Mouse (Mus musculus) limb, embryonic 15.5 days (tissue): Measurements from ENCODE around the gene Lyzl6. TPM values are rescaled to one million over a fixed set of nuclear protein-coding genes. Genes with fewer than 3 reads are reported as not detected.
A peak's percentile ranks its signal among the peaks of the same experiment; 100 is the strongest.

Experiments
- ATAC-seq: fragments of 200-750 bp; cut with Nextera tagmentation; 2 replicates; pipeline ENCODE4 v1.8.0; 2017; ENCODE audit warnings: low read depth, moderate TSS enrichment; ENCODE audit not compliant: insufficient number of reproducible peaks, low FRiP score, low TSS enrichment
- H3K27ac ChIP-seq: fragments of 300-500 bp; sonication (generic); 2 replicates; pipeline ENCODE4 v1.5.1; 2015; ENCODE audit warnings: moderate library complexity, mild to moderate bottlenecking, inconsistent platforms
- H3K27me3 ChIP-seq: fragments of 300-500 bp; sonication (generic); 2 replicates; pipeline ENCODE4 v1.6.1; 2015; ENCODE audit warnings: inconsistent platforms
- H3K36me3 ChIP-seq: fragments of 300-500 bp; sonication (generic); 2 replicates; pipeline ENCODE4 v1.6.1; 2015; ENCODE audit warnings: inconsistent platforms
- H3K4me1 ChIP-seq: fragments of 300-500 bp; sonication (generic); 2 replicates; pipeline ENCODE4 v1.6.1; 2015; ENCODE audit warnings: inconsistent platforms
- H3K4me2 ChIP-seq: fragments of 300-500 bp; sonication (generic); 2 replicates; pipeline ENCODE4 v1.6.1; 2015; ENCODE audit warnings: mild to moderate bottlenecking, inconsistent platforms
- H3K4me3 ChIP-seq: fragments of 300-500 bp; sonication (generic); 2 replicates; pipeline ENCODE4 v1.5.1; 2015; ENCODE audit warnings: mild to moderate bottlenecking, inconsistent platforms
- H3K9ac ChIP-seq: fragments of 300-500 bp; sonication (generic); 2 replicates; pipeline ENCODE4 v1.6.1; 2015; ENCODE audit warnings: inconsistent platforms
- H3K9me3 ChIP-seq: fragments of 300-500 bp; sonication (generic); 2 replicates; pipeline ENCODE4 v1.6.1; 2016; ENCODE audit warnings: inconsistent platforms
- WGBS: fragments of 180-500 bp; shearing (Covaris S2); methylation state at CpG from one replicate; pipeline ENCODE4 v1.1.7; 2015; 5-methylcytosine and 5-hydroxymethylcytosine counted together
- polyA plus RNA-seq: library from polyadenylated mRNA; unstranded; fragments of >200 nt; fragmentation: Nextera tagmentation; extraction: Ambion mirVana; gene quantifications from 2 replicates; pipeline ENCODE4 v1.2.1, GENCODE M21; 2015

Gene Lyzl6
- polyA plus RNA-seq, 1 experiment from 2014 or later = not detected

DNA sequence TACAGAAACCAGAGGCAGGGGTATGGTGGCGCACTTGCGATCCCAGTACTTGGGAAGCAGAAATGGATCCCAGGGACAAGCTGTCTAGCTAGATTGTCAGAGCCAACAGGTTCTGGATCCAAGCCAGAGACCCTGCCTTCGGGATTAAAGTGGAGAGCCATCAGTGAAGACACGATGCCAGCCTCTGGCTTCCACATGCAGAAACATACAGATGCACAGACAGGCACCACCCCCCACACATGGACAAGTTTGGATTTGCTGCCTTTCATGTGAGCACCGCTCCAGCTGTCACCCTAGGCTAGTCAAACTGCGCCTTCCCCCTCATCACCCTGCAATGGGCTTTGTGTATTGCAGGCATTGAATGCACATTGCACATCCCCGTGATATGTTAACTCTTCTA is 19.5 kb upstream of the Lyzl6 start:
- Histone ChIP-seq H3K4me1 (no peaks in the 10 kb centered on the region), H3K9me3 (no peaks in the 10 kb centered on the region), H3K4me2 (no peak overlapping the region), H3K9ac (no peak overlapping the region), H3K27ac (no peak overlapping the region), H3K27me3 (peaks cover 38% of the 10 kb centered on the region), H3K36me3 (no peaks in the 10 kb centered on the region), H3K4me3 (no peak overlapping the region)
- no peak for ATAC-seq
- 78% methylated on average over 7 of the region's 7 CpGs for WGBS

DNA sequence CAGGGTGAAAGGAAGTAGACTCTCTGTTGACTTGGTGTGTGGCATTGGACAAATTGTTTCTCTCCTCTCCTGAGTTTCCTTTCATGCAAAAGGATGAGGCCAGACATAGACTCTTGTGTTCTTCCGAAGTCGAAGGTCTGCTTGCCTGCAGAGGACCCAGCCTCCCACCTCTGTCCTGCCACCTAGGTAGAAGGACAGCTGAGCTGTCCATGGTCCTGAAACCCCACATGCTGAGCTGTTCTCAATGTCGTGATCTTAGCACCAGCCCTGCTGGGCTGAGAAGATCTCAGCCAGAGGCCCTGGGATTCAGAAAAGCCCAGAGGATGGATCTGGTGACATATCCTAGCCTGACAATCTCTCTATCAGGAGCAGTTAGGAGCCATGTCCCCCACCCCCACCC is 17.8 kb upstream of the Lyzl6 start:
- no peak for ATAC-seq
- WGBS = 8% methylated on average over 3 of the region's 3 CpGs
- peaks cover 55% of the 10 kb centered on the region for H3K27me3 ChIP-seq

DNA sequence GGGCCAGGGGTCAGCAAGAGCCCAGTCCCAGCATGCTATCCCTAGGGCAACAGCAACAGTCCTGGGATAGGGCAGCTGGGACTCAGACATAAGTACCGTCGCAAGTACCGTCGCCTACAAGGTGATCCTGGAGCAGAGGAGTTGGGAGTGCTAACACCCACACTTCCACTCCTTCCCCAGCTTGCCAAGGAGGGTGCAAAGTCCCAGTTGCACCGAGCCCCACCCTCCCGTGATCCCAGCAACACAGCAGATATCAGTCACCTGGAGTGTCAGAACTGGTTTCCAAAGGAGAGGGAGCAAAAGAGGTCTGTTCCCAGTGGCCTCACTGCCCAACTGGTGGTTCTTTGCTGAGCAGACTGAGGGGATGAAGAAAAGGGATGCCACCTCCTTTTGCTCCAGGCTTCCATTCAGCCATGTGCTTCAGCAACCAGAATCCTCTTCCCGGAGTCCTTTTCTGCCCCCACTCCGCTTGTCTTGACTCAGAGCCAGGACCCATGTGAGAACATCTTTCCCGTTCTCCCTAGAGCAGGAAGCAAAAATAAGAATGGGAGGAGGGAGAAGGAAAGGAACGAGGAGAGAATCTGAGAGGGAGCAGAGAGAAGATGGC is 14.8 kb upstream of the Lyzl6 start:
- no peaks in the 10 kb centered on the region for H3K9me3 ChIP-seq
- H3K9ac ChIP-seq = no peak overlapping the region
- no peak overlapping the region for H3K27ac ChIP-seq
- no peak overlapping the region for H3K4me2 ChIP-seq
- no peaks in the 10 kb centered on the region for H3K36me3 ChIP-seq
- WGBS = 72% methylated on average over 10 of the region's 10 CpGs
- ATAC-seq = no peak
- H3K4me3 ChIP-seq = no peak overlapping the region
- H3K27me3 ChIP-seq = peaks cover 83% of the 10 kb centered on the region
- peaks cover 14% of the 10 kb centered on the region for H3K4me1 ChIP-seq

More for the DNA sequence above, 17.8 kb upstream of the Lyzl6 start:
- Histone ChIP-seq H3K9ac (no peak overlapping the region), H3K4me1 (no peaks in the 10 kb centered on the region), H3K36me3 (no peaks in the 10 kb centered on the region), H3K27ac (no peak overlapping the region), H3K9me3 (no peaks in the 10 kb centered on the region), H3K4me3 (no peak overlapping the region), H3K4me2 (no peak overlapping the region)

DNA sequence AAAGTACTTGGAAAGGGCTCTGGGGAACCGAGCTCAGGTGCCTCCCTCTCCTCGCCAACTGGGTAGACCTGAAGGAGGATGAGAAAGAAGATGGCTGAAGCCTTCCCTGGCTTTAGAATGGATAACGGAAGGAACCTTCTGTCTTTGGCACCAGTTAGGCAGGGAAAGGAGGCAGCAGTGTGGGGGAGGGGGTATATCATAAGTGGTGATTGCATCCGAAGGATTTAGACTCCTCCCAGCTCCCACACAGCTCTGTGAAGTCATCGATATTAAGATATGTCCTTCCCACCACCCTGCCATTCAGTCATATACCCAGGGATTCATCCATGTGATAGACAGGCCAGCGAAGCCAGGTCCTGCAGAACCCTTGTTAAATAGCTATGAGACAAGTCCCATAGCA is 12.7 kb upstream of the Lyzl6 start:
- no peak overlapping the region for H3K4me3 ChIP-seq
- peaks cover 14% of the 10 kb centered on the region for H3K4me1 ChIP-seq
- no peak overlapping the region for H3K27ac ChIP-seq
- no peaks in the 10 kb centered on the region for H3K36me3 ChIP-seq
- H3K9ac ChIP-seq = no peak overlapping the region
- H3K27me3 ChIP-seq = peaks cover 96% of the 10 kb centered on the region
- ATAC-seq = no peak
- WGBS = 73% methylated on average over 6 of the region's 6 CpGs
- H3K9me3 ChIP-seq = no peaks in the 10 kb centered on the region
- H3K4me2 ChIP-seq = no peak overlapping the region

DNA sequence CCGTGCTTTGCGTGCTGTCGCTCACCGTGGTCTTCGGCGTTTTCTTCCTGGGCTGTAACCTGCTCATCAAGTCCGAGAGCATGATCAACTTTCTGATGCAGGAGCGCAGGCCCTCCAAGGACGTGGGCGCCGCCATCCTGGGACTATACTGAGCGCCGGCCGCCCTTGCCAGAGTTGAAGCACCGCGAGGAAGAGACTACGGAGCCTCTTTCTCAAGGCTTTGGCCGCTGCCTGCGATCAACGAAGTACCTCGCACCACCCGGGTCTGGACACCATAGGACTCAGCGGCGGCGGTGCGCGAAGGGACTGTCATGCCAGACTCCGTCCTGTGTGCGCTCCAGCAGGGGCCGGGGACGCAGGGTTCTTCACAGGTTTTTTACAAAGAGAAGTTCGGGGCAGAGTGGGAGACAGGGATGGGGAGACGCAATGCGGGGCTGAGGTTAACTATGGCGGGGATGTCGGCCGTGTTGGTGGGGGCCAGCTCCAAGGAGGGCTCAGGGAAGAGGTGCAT is 11.3 kb upstream of the Lyzl6 start:
- Histone ChIP-seq H3K27ac (no peak overlapping the region), H3K9ac (no peak overlapping the region)
- WGBS = 2% methylated on average over 37 of the region's 37 CpGs

DNA sequence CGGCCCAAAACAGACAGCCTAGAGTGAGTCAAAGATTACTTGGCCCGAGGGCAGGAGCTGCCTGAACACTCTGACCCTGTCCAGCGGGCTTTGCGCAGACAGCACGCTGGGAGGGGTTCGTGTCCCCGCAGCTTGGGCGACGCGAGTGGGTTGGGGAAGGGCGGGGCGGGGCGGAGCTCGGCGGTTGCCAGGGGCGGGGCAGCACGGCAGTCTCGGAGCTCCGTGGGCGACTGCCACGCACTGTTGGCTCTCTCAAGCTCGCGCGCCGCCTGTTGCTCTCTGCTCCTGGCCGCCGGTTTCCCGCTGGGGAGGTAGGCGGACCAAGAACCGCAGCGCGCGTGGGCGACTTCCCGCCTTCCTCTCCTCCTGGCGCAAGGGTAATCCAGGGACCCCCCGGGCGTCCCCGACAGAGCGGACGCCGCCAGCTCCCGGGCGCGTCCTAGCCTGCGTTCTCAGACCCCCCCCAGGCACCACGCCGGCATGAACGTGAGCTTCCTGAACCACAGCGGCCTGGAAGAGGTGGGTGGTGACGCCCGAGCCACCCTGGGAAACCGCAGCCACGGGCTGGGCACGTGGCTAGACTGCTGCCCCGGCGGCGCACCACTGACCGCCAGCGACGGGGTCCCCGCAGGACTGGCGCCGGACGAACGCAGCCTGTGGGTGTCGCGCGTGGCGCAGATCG is 10.8 kb upstream of the Lyzl6 start, which contains the start of gene Rprml:
Gene Rprml, plus strand, starts transcription at position 270 of the 682 bp plus-strand sequence.
- no peak within 1 kb of the TSS for H3K27ac ChIP-seq
- H3K4me1 ChIP-seq = peaks cover 14% of the 10 kb centered on the region
- H3K27me3 ChIP-seq = peaks cover 86% of the 10 kb centered on the region
- WGBS = under 1% methylated on average over 64 of the region's 71 CpGs
- no peaks in the 10 kb centered on the region for H3K36me3 ChIP-seq
- peak within 1 kb of the TSS; percentile 82 for H3K4me2 ChIP-seq
- 0 out of 2 replicates have a peak, but pooled peaks have one; percentile 16 for ATAC-seq
- H3K9me3 ChIP-seq = no peaks in the 10 kb centered on the region
- peak within 1 kb of the TSS; percentile 42 for H3K4me3 ChIP-seq
- no peak within 1 kb of the TSS for H3K9ac ChIP-seq

More for the DNA sequence above, 11.3 kb upstream of the Lyzl6 start:
- Histone ChIP-seq H3K9me3 (no peaks in the 10 kb centered on the region), H3K27me3 (peaks cover 91% of the 10 kb centered on the region), H3K4me2 (peak overlapping the region; percentile 82), H3K36me3 (no peaks in the 10 kb centered on the region), H3K4me1 (peaks cover 14% of the 10 kb centered on the region), H3K4me3 (peak overlapping the region; percentile 42)
- no peak for ATAC-seq

DNA sequence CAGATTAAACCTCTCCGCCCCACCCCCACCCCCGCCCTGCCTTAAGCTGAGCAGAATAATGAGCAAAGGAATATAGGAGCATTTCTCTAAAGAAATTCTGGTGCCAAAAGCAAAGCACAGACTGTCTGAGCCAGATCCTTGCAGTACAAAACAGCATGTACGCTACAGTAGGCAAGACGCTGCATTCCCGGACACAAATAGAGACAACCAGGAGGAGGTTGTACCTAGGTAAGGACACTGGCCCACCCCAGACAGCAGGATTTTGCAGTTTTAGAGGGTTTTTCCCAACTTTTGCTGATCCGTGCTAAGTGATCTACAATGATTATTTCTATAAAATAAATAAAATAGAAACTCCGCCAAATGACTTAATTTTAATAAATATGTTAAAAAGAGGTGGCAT is 10.0 kb upstream of the Lyzl6 start:
- ATAC-seq = no peak
- no peak overlapping the region for H3K27ac ChIP-seq
- WGBS = 23% methylated on average over 7 of the region's 7 CpGs
- H3K9ac ChIP-seq = no peak overlapping the region
- H3K4me1 ChIP-seq = peaks cover 14% of the 10 kb centered on the region
- H3K36me3 ChIP-seq = no peaks in the 10 kb centered on the region
- H3K9me3 ChIP-seq = no peaks in the 10 kb centered on the region
- peaks cover 80% of the 10 kb centered on the region for H3K27me3 ChIP-seq
- no peak overlapping the region for H3K4me2 ChIP-seq
- no peak overlapping the region for H3K4me3 ChIP-seq

DNA sequence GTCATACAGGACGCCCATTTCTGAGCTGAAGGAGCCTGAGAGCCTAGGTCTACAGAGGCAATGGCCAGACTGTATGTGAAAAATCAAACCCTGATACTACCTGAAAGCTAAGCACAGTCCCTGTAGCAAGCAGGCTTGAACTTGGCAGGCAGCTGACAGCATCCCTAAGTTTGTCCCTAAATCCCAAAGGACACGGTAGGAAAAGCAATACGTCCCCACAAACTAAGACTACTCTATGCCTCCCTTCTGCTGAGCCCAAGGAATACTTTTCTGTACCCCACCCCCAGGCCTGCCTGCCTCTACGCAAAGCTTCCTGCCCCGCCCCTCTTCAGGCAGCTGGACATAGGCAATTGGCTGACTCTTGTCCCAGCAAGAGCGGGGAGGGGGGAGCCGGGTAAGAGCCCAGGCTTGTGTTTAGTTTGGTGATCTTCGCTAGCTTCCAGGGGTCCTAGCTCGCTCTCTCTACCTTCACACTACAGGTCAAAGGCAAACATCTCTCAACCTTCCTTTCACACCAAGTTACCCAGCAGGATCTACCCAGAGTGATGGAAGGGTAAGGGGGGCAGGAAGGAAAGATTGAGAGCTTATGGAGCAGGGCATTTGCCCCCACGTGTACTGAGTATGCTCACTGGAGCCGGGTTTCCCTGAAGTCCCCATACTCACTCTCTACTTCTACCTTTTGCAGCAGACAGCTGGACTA is 9.4 kb upstream of the Lyzl6 start:
- 12% methylated on average over 11 of the region's 11 CpGs for WGBS
- Histone ChIP-seq H3K27ac (no peak overlapping the region), H3K9ac (no peak overlapping the region), H3K27me3 (peaks cover 75% of the 10 kb centered on the region), H3K4me2 (no peak overlapping the region), H3K4me3 (no peak overlapping the region), H3K4me1 (peaks cover 14% of the 10 kb centered on the region), H3K36me3 (no peaks in the 10 kb centered on the region), H3K9me3 (no peaks in the 10 kb centered on the region)
- no peak for ATAC-seq

DNA sequence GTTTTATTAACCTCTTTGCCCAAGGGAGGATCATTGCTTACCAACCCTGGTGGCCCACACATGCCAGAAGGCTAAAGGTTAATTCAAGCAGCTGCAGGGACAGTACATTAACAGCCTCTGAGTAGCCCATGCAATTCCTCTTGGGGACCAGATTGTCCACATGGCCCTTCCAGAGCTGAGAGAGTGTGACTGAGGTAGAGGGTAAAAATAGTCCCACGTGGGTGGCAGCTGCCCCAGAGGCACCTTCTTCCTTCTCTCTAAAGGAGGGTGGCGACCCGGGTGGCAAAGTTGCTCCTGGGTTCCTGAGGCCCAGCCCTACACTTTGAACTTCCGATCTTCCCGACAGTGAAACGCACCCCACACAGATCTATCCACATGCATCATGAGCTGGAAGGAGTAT is 7.6 kb upstream of the Lyzl6 start:
- Histone ChIP-seq H3K9me3 (no peaks in the 10 kb centered on the region), H3K27ac (no peak overlapping the region), H3K4me2 (no peak overlapping the region), H3K4me3 (no peak overlapping the region), H3K9ac (no peak overlapping the region), H3K4me1 (peaks cover 14% of the 10 kb centered on the region), H3K36me3 (no peaks in the 10 kb centered on the region), H3K27me3 (peaks cover 57% of the 10 kb centered on the region)
- WGBS = 47% methylated on average over 6 of the region's 6 CpGs
- no peak for ATAC-seq

DNA sequence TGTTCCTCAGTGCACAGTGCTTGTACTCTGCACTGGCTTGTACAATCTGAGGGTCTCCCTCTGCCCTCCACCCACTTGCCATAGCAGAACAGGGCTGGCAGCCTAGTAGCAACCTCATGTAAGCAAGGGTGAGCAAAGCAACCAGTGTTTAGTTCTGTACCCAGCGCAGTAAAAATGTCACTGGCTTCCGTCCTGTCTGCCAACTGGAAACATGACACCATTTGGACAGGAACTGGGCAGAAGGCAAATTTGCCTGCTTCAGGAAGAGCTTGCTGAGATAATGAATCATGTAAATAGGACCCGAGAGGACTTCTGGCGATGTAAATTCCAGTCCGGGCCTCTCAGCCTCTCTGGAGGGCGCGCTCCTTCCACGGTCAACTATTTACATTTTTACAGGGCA is 7.0 kb upstream of the Lyzl6 start:
- H3K4me1 ChIP-seq = peaks cover 14% of the 10 kb centered on the region
- H3K27me3 ChIP-seq = peaks cover 51% of the 10 kb centered on the region
- H3K4me2 ChIP-seq = no peak overlapping the region
- H3K9me3 ChIP-seq = no peaks in the 10 kb centered on the region
- H3K4me3 ChIP-seq = no peak overlapping the region
- no peaks in the 10 kb centered on the region for H3K36me3 ChIP-seq
- no peak for ATAC-seq
- WGBS = 30% methylated on average over 8 of the region's 8 CpGs
- no peak overlapping the region for H3K9ac ChIP-seq
- H3K27ac ChIP-seq = no peak overlapping the region

DNA sequence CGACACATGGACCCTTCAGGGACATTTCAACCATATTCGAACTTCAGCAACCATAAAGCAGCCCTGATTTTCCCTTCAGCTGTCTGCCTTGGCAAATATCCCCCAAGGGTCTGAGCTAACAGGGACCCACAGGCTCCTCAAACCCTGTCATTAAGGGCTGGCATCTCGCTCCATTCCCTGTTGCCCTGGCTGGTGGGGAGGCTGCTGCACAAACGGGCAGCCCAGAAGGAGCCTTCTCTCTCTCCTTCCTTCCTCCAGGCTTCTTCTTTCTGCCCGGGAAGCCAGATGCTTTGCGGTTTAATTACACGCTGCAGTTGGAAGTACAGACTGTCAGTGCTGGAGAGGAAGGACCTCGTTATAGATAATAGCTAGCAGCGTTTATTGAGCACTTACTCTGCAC is 4.5 kb upstream of the Lyzl6 start:
- Histone ChIP-seq H3K9ac (no peak overlapping the region), H3K27ac (no peak overlapping the region), H3K4me3 (no peak overlapping the region), H3K27me3 (peaks cover 45% of the 10 kb centered on the region), H3K4me2 (no peak overlapping the region), H3K4me1 (no peaks in the 10 kb centered on the region), H3K9me3 (no peaks in the 10 kb centered on the region), H3K36me3 (no peaks in the 10 kb centered on the region)
- WGBS = 36% methylated on average over 9 of the region's 9 CpGs
- ATAC-seq = no peak

DNA sequence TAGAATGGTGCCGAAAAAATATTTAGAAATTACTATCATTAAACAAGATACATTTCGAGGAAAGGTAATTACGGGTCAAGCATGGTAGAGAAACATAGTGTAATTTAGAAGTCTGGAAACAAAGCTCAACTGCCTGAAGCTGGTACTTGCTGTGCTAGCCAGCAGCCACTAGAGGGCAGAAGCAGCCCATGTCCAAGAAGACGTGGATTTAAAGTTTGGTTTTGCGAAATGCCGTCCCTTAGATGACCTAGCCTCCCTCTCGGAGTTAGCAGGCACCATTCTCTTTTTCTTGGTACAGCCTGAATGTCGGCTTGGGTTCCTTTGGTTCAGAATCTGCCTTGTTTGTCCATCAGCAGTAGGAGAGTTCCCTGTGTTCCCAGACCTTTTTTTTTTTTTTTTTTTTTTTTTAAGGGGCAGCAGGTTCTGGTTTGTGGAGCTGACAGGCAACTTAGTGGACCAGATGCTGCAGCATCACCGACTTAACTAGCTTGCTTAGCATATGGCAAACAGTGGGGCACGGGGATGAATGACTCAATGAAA is 787 bp upstream of the Lyzl6 start:
- no peaks in the 10 kb centered on the region for H3K36me3 ChIP-seq
- H3K4me1 ChIP-seq = no peaks in the 10 kb centered on the region
- H3K27ac ChIP-seq = no peak overlapping the region
- H3K9ac ChIP-seq = no peak overlapping the region
- H3K4me3 ChIP-seq = no peak overlapping the region
- no peak for ATAC-seq
- 2% methylated on average over 10 of the region's 10 CpGs for WGBS
- no peaks in the 10 kb centered on the region for H3K9me3 ChIP-seq
- H3K27me3 ChIP-seq = peaks cover 21% of the 10 kb centered on the region
- no peak overlapping the region for H3K4me2 ChIP-seq
